Mouse (Mus musculus) hindbrain, embryonic 15.5 days (tissue): ENCODE measurements around the gene Plekhh2. TPM values are rescaled to one million over a fixed set of nuclear protein-coding genes. Genes with fewer than 3 reads are reported as not detected.

Experiments used
- ATAC-seq: fragments of 200-750 bp; cut with Nextera tagmentation; 2 replicates; pipeline ENCODE4 v1.8.0; 2017; ENCODE audit warnings: low read depth, moderate number of reproducible peaks, moderate TSS enrichment; ENCODE audit not compliant: low FRiP score
- H3K27ac ChIP-seq: fragments of 300-500 bp; sonication (generic); replicated peaks from 2 replicates; pipeline ENCODE4 v1.5.1; 2015; ENCODE audit warnings: mild to moderate bottlenecking, inconsistent platforms
- H3K27me3 ChIP-seq: fragments of 300-500 bp; sonication (generic); 2 replicates; pipeline ENCODE4 v1.6.1; 2015; ENCODE audit warnings: control low read depth, inconsistent platforms
- H3K36me3 ChIP-seq: fragments of 300-500 bp; sonication (generic); 2 replicates; pipeline ENCODE4 v1.6.1; 2015; ENCODE audit warnings: control low read depth, inconsistent platforms
- H3K4me1 ChIP-seq: fragments of 300-500 bp; sonication (generic); replicated peaks from 2 replicates; pipeline ENCODE4 v1.6.1; 2015; ENCODE audit warnings: control low read depth, inconsistent platforms
- H3K4me2 ChIP-seq: fragments of 300-500 bp; sonication (generic); 2 replicates; pipeline ENCODE4 v1.6.1; 2015; ENCODE audit warnings: moderate library complexity, mild to moderate bottlenecking, inconsistent platforms
- H3K4me3 ChIP-seq: fragments of 300-500 bp; sonication (generic); 2 replicates; pipeline ENCODE4 v1.5.1; 2015; ENCODE audit warnings: mild to moderate bottlenecking, inconsistent platforms
- H3K9ac ChIP-seq: fragments of 300-500 bp; sonication (generic); 2 replicates; pipeline ENCODE4 v1.6.1; 2015; ENCODE audit warnings: inconsistent platforms
- H3K9me3 ChIP-seq: fragments of 300-500 bp; sonication (generic); 2 replicates; pipeline ENCODE4 v1.6.1; 2016; ENCODE audit warnings: control low read depth, inconsistent platforms
- WGBS: fragments of 180-500 bp; shearing (Covaris S2); methylation state at CpG from one replicate; pipeline ENCODE4 v1.1.7; 2015; 5-methylcytosine and 5-hydroxymethylcytosine counted together
- polyA plus RNA-seq: library from polyadenylated mRNA; unstranded; fragments of >200 nt; fragmentation: Nextera tagmentation; extraction: Ambion mirVana; gene quantifications from 2 replicates; pipeline ENCODE4 v1.2.1, GENCODE M21; 2015

The Plekhh2 gene
- polyA plus RNA-seq = 2.1 and 2.3 TPM in 2 replicates

GRCm38 (mm10) chr17:84511682-84512515 lies at the start of gene Plekhh2:
TSS of gene Plekhh2 (plus strand) at chr17:84511895.
- H3K4me3 ChIP-seq = peak within 1 kb of the TSS; percentile 80
- H3K9me3 ChIP-seq = no peaks in the 10 kb centered on the region
- peak within 1 kb of the TSS; percentile 52 for H3K27ac ChIP-seq
- no peaks in the 10 kb centered on the region for H3K36me3 ChIP-seq
- peak; percentile 91 for ATAC-seq
- peak within 1 kb of the TSS; percentile 72 for H3K9ac ChIP-seq
- peak within 1 kb of the TSS; percentile 98 for H3K4me2 ChIP-seq
- H3K4me1 ChIP-seq = peaks cover 30% of the 10 kb centered on the region
- WGBS = under 1% methylated on average over 79 of the region's 79 CpGs
- H3K27me3 ChIP-seq = no peaks in the 10 kb centered on the region

GRCm38 (mm10) chr17:84465753-84466608 lies 45.7 kb upstream of the Plekhh2 start, which contains the start of gene Thada:
TSS of gene Thada (minus strand) at chr17:84466205.
- H3K4me1 ChIP-seq = peaks cover 16% of the 10 kb centered on the region
- peak within 1 kb of the TSS; percentile 85 for H3K27ac ChIP-seq
- peak; percentile 99 for ATAC-seq
- no peaks in the 10 kb centered on the region for H3K27me3 ChIP-seq
- no peaks in the 10 kb centered on the region for H3K9me3 ChIP-seq
- whole genome bisulfite sequencing = under 1% methylated on average over 67 of the region's 67 CpGs
- H3K4me3 ChIP-seq = peak within 1 kb of the TSS; percentile 83
- H3K9ac ChIP-seq = peak within 1 kb of the TSS; percentile 76
- peak within 1 kb of the TSS; percentile 85 for H3K4me2 ChIP-seq
- no peaks in the 10 kb centered on the region; the same call in 1 of the 2 replicates for H3K36me3 ChIP-seq

GRCm38 (mm10) chr17:84474312-84474711 lies 37.4 kb upstream of the Plekhh2 start:
- 59% methylated on average over 4 of the region's 4 CpGs for WGBS
- H3K9me3 ChIP-seq = no peaks in the 10 kb centered on the region
- H3K4me3 ChIP-seq = no peak overlapping the region
- ATAC-seq = no peak
- H3K36me3 ChIP-seq = no peaks in the 10 kb centered on the region
- H3K27me3 ChIP-seq = no peaks in the 10 kb centered on the region
- H3K27ac ChIP-seq = no peak overlapping the region
- no peak overlapping the region for H3K4me2 ChIP-seq
- H3K4me1 ChIP-seq = no peaks in the 10 kb centered on the region
- no peak overlapping the region for H3K9ac ChIP-seq

GRCm38 (mm10) chr17:84477176-84477575 lies 34.5 kb upstream of the Plekhh2 start:
- H3K4me2 ChIP-seq = no peak overlapping the region
- H3K9ac ChIP-seq = no peak overlapping the region
- no peaks in the 10 kb centered on the region for H3K4me1 ChIP-seq
- no peak overlapping the region for H3K4me3 ChIP-seq
- no peaks in the 10 kb centered on the region for H3K36me3 ChIP-seq
- H3K27me3 ChIP-seq = no peaks in the 10 kb centered on the region
- no peak for ATAC-seq
- 93% methylated on average over 5 of the region's 5 CpGs for WGBS
- H3K27ac ChIP-seq = no peak overlapping the region
- H3K9me3 ChIP-seq = no peaks in the 10 kb centered on the region

- no peak overlapping the region for H3K9ac ChIP-seq
- no peak for ATAC-seq
- no peak overlapping the region for H3K27ac ChIP-seq
- no peaks in the 10 kb centered on the region for H3K9me3 ChIP-seq
- no peak overlapping the region for H3K4me3 ChIP-seq
- WGBS = 83% methylated on average over 4 of the region's 4 CpGs
- H3K27me3 ChIP-seq = no peaks in the 10 kb centered on the region
- H3K4me1 ChIP-seq = no peaks in the 10 kb centered on the region
- H3K36me3 ChIP-seq = no peaks in the 10 kb centered on the region
- no peak overlapping the region for H3K4me2 ChIP-seq
Observed at GRCm38 (mm10) chr17:84478276-84478675, 33.4 kb upstream of the Plekhh2 start.

GRCm38 (mm10) chr17:84480464-84481355 lies 31.0 kb upstream of the Plekhh2 start:
- Histone ChIP-seq H3K27ac (no peak overlapping the region), H3K9me3 (no peaks in the 10 kb centered on the region), H3K27me3 (no peaks in the 10 kb centered on the region), H3K36me3 (no peaks in the 10 kb centered on the region), H3K4me3 (no peak overlapping the region), H3K4me1 (no peaks in the 10 kb centered on the region), H3K9ac (no peak overlapping the region), H3K4me2 (no peak overlapping the region)
- peak; percentile 23; the same call in 1 of the 2 replicates for ATAC-seq
- 38% methylated on average over 15 of the region's 15 CpGs for WGBS

GRCm38 (mm10) chr17:84482831-84483230 lies 28.9 kb upstream of the Plekhh2 start:
- no peak overlapping the region for H3K4me2 ChIP-seq
- no peaks in the 10 kb centered on the region for H3K4me1 ChIP-seq
- 91% methylated on average over 3 of the region's 3 CpGs for WGBS
- no peak overlapping the region for H3K9ac ChIP-seq
- no peak overlapping the region for H3K27ac ChIP-seq
- no peaks in the 10 kb centered on the region for H3K9me3 ChIP-seq
- no peak overlapping the region for H3K4me3 ChIP-seq
- H3K27me3 ChIP-seq = no peaks in the 10 kb centered on the region
- no peak for ATAC-seq
- H3K36me3 ChIP-seq = no peaks in the 10 kb centered on the region

GRCm38 (mm10) chr17:84483673-84484320 lies 27.9 kb upstream of the Plekhh2 start:
- no peaks in the 10 kb centered on the region for H3K9me3 ChIP-seq
- no peak overlapping the region for H3K4me2 ChIP-seq
- no peak overlapping the region for H3K9ac ChIP-seq
- H3K27me3 ChIP-seq = no peaks in the 10 kb centered on the region
- no peak overlapping the region for H3K4me3 ChIP-seq
- no peak for ATAC-seq
- H3K36me3 ChIP-seq = no peaks in the 10 kb centered on the region
- H3K4me1 ChIP-seq = no peaks in the 10 kb centered on the region
- 76% methylated on average over 6 of the region's 6 CpGs for WGBS
- H3K27ac ChIP-seq = no peak overlapping the region

GRCm38 (mm10) chr17:84487415-84487814 lies 24.3 kb upstream of the Plekhh2 start:
- H3K4me3 ChIP-seq = no peak overlapping the region
- H3K4me1 ChIP-seq = no peaks in the 10 kb centered on the region
- no peak overlapping the region for H3K9ac ChIP-seq
- no peaks in the 10 kb centered on the region for H3K36me3 ChIP-seq
- H3K27ac ChIP-seq = no peak overlapping the region
- H3K4me2 ChIP-seq = no peak overlapping the region
- no peaks in the 10 kb centered on the region for H3K9me3 ChIP-seq
- 90% methylated on average over 2 of the region's 2 CpGs for WGBS
- H3K27me3 ChIP-seq = no peaks in the 10 kb centered on the region
- ATAC-seq = no peak

GRCm38 (mm10) chr17:84492255-84492880 lies 19.3 kb upstream of the Plekhh2 start:
- no peak for ATAC-seq
- no peaks in the 10 kb centered on the region for H3K4me1 ChIP-seq
- WGBS = 27% methylated on average over 5 of the region's 5 CpGs

GRCm38 (mm10) chr17:84497026-84497425 lies 14.7 kb upstream of the Plekhh2 start:
- Histone ChIP-seq H3K27me3 (no peaks in the 10 kb centered on the region), H3K4me3 (no peak overlapping the region), H3K4me2 (no peak overlapping the region), H3K9me3 (no peaks in the 10 kb centered on the region), H3K36me3 (no peaks in the 10 kb centered on the region), H3K9ac (no peak overlapping the region), H3K27ac (no peak overlapping the region), H3K4me1 (no peaks in the 10 kb centered on the region)
- WGBS = 82% methylated on average over 5 of the region's 5 CpGs
- ATAC-seq = no peak

More at GRCm38 (mm10) chr17:84492255-84492880, 19.3 kb upstream of the Plekhh2 start:
- Histone ChIP-seq H3K4me2 (no peak overlapping the region), H3K27me3 (no peaks in the 10 kb centered on the region), H3K4me3 (no peak overlapping the region), H3K9me3 (no peaks in the 10 kb centered on the region), H3K36me3 (no peaks in the 10 kb centered on the region), H3K27ac (no peak overlapping the region), H3K9ac (no peak overlapping the region)
